Mouse (Mus musculus) frontal cortex, adult 2 months (tissue): ENCODE data around the gene Wdr26. TPM values are rescaled to one million over a fixed set of nuclear protein-coding genes. Genes with fewer than 3 reads are reported as not detected.

Experiments
- polyA plus RNA-seq: library from polyadenylated mRNA; depleted of rRNA; stranded (reverse); fragments of >200 nt; gene quantifications from 2 replicates; pipeline ENCODE4 v1.2.3, GENCODE M21; 2012; rRNA removed

The Wdr26 gene
- polyA plus RNA-seq, 1 experiment: 56.8 TPM

Other genes starting within 250 kb of the Wdr26 start
- gene Ephx1, start 191.1 kb downstream of the Wdr26 start, polyA plus RNA-seq: 29.8 and 34.6 TPM in 2 replicates
- not detected in 2 replicates for gene 9130409I23Rik, start 160.8 kb downstream of the Wdr26 start, polyA plus RNA-seq
- gene Nvl, start 67.8 kb downstream of the Wdr26 start, polyA plus RNA-seq: 84.2 and 98.6 TPM in 2 replicates
- gene Cnih4, start 67.3 kb downstream of the Wdr26 start, polyA plus RNA-seq: 25.2 and 28.7 TPM in 2 replicates
- gene Cnih3, start 140.6 kb upstream of the Wdr26 start, polyA plus RNA-seq: 45.6 and 61.1 TPM in 2 replicates